Mouse (Mus musculus): Measurements from ENCODE around the gene Abat. TPM values are rescaled to one million over a fixed set of nuclear protein-coding genes. Genes with fewer than 3 reads are reported as not detected.

Gene Abat
- polyA plus RNA-seq, 2 experiments = 19.1 to 23.2 TPM

GRCm38 (mm10) chr16:8670041-8671035, 157.1 kb downstream of the Abat start:
- ATAC-seq (ENCODE audit: low FRiP score, low read depth) (no peak), DNase-seq (ENCODE audit: low spot score) (no peak)
- Histone ChIP-seq H3K4me3 (replicated peaks; ENCODE audit: low read length) (peak overlapping the region; percentile 61), H3K9ac (ENCODE audit: low read depth, low read length, severe bottlenecking) (peak overlapping the region; percentile 64), H3K27me3 (ENCODE audit: control insufficient read depth, insufficient read depth, low read length) (no peaks in the 10 kb centered on the region), H3K4me2 (replicated peaks; ENCODE audit: low read depth, low read length, severe bottlenecking) (peak overlapping the region; percentile 79), H3K27ac (replicated peaks; ENCODE audit: low read depth, low read length) (no peak overlapping the region), H3K36me3 (ENCODE audit: control insufficient read depth, insufficient read depth, low read length) (no peaks in the 10 kb centered on the region; the same call in 1 of the 2 replicates), H3K4me1 (ENCODE audit: control insufficient read depth, insufficient read depth, low read length) (peaks cover 13% of the 10 kb centered on the region), H3K9me3 (ENCODE audit: control insufficient read depth, low read length) (no peaks in the 10 kb centered on the region)
- TF ChIP-seq POLR2A (IDR thresholded peaks at IDR 0.05; ENCODE audit: borderline replicate concordance, extremely low read depth, insufficient read depth, insufficient read length) = no peak
- WGBS = 11% methylated on average over 13 of the region's 15 CpGs

Small RNAs within 50 kb of the gene (microRNA-seq; reads per million reads assigned to microRNA genes)
- not detected for gene Gm22137

Other genes with a start within 250 kb of the Abat start
- 0.15 and 0.47 TPM in 2 replicates for gene Tmem114, start 88.3 kb upstream of the Abat start, polyA plus RNA-seq (2012; rRNA removed)
- gene Tmem114, start 88.3 kb upstream of the Abat start, polyA plus RNA-seq (2014; fragmentation: Nextera tagmentation; extraction: Ambion mirVana) = not detected in 2 replicates
- gene Mettl22, start 42.6 kb upstream of the Abat start, polyA plus RNA-seq (2012; rRNA removed) = 42.4 and 42.6 TPM in 2 replicates
- gene Mettl22, start 42.6 kb upstream of the Abat start, polyA plus RNA-seq (2014; fragmentation: Nextera tagmentation; extraction: Ambion mirVana) = 22.9 and 28.7 TPM in 2 replicates
- gene Pmm2, start 124.2 kb downstream of the Abat start, polyA plus RNA-seq (2012; rRNA removed) = 61.0 and 68.5 TPM in 2 replicates
- gene Pmm2, start 124.2 kb downstream of the Abat start, polyA plus RNA-seq (2014; fragmentation: Nextera tagmentation; extraction: Ambion mirVana) = 46.1 and 47.9 TPM in 2 replicates
- gene Tmem186, start 124.3 kb downstream of the Abat start, polyA plus RNA-seq (2012; rRNA removed) = 17.4 and 18.6 TPM in 2 replicates
- gene Tmem186, start 124.3 kb downstream of the Abat start, polyA plus RNA-seq (2014; fragmentation: Nextera tagmentation; extraction: Ambion mirVana) = 13.0 and 15.3 TPM in 2 replicates
- 60.7 and 62.1 TPM in 2 replicates for gene Carhsp1, start 158.7 kb downstream of the Abat start, polyA plus RNA-seq (2012; rRNA removed)
- gene Carhsp1, start 158.7 kb downstream of the Abat start, polyA plus RNA-seq (2014; fragmentation: Nextera tagmentation; extraction: Ambion mirVana) = 29.9 and 34.0 TPM in 2 replicates
- not detected in 2 replicates for gene Gm5767, start 167.3 kb downstream of the Abat start, polyA plus RNA-seq (2012; rRNA removed)
- 0.33 TPM in 1 of 2 replicates, not detected in the other for gene Gm5767, start 167.3 kb downstream of the Abat start, polyA plus RNA-seq (2014; fragmentation: Nextera tagmentation; extraction: Ambion mirVana)

All from limb, embryonic 14.5 days (tissue).